Mouse (Mus musculus): ENCODE results near the gene Fbxo22. TPM values are rescaled to one million over a fixed set of nuclear protein-coding genes. Genes with fewer than 3 reads are reported as not detected.
"Not testable (repeated sequence)": the region's sequence is repeated elsewhere in the genome, so short reads cannot be mapped to it uniquely, and the experiment has no call there.

The Fbxo22 gene
- polyA plus RNA-seq, 1 experiment, result 27.9 TPM

GRCm38 (mm10) chr9:55236235-55237165 lies 27.8 kb downstream of the Fbxo22 start:
- TF ChIP-seq CTCF (IDR thresholded peaks at IDR 0.05; ENCODE audit: low read depth, low read length), result no peak
- TF ChIP-seq POLR2A (IDR thresholded peaks at IDR 0.05; ENCODE audit: borderline replicate concordance, low read depth, low read length), result no peak
- Histone ChIP-seq H3K27ac (ENCODE audit: insufficient read depth, low read depth, low read length) (no peak overlapping the region), H3K4me1 (ENCODE audit: control insufficient read depth, insufficient read depth, low read length) (no peaks in the 10 kb centered on the region), H3K4me3 (ENCODE audit: insufficient read depth, low read length) (no peak overlapping the region)

GRCm38 (mm10) chr9:55240852-55241251 lies 32.1 kb downstream of the Fbxo22 start:
- Histone ChIP-seq H3K4me3 (ENCODE audit: insufficient read depth, low read length) (no peak overlapping the region), H3K27ac (ENCODE audit: insufficient read depth, low read depth, low read length) (no peak overlapping the region), H3K4me1 (ENCODE audit: control insufficient read depth, insufficient read depth, low read length) (peaks cover 2% of the 10 kb centered on the region; the same call in 1 of the 2 replicates)
- no peak for TF ChIP-seq CTCF (IDR thresholded peaks at IDR 0.05; ENCODE audit: low read depth, low read length)
- no peak for TF ChIP-seq POLR2A (IDR thresholded peaks at IDR 0.05; ENCODE audit: borderline replicate concordance, low read depth, low read length)

GRCm38 (mm10) chr9:55241863-55242685 lies 33.3 kb downstream of the Fbxo22 start:
- H3K4me3 ChIP-seq (ENCODE audit: insufficient read depth, low read length), result no peak overlapping the region
- H3K27ac ChIP-seq (ENCODE audit: insufficient read depth, low read depth, low read length), result no peak overlapping the region
- TF ChIP-seq CTCF (IDR thresholded peaks at IDR 0.05; ENCODE audit: low read depth, low read length) (no peak), POLR2A (IDR thresholded peaks at IDR 0.05; ENCODE audit: borderline replicate concordance, low read depth, low read length) (no peak)
- peaks cover 5% of the 10 kb centered on the region; the same call in 1 of the 2 replicates for H3K4me1 ChIP-seq (ENCODE audit: control insufficient read depth, insufficient read depth, low read length)

- no peak overlapping the region for H3K27ac ChIP-seq (ENCODE audit: insufficient read depth, low read depth, low read length)
- no peak overlapping the region for H3K4me3 ChIP-seq (ENCODE audit: insufficient read depth, low read length)
- no peak for TF ChIP-seq CTCF (IDR thresholded peaks at IDR 0.05; ENCODE audit: low read depth, low read length)
- no peak for TF ChIP-seq POLR2A (IDR thresholded peaks at IDR 0.05; ENCODE audit: borderline replicate concordance, low read depth, low read length)
- H3K4me1 ChIP-seq (ENCODE audit: control insufficient read depth, insufficient read depth, low read length), result peaks cover 5% of the 10 kb centered on the region; the same call in 1 of the 2 replicates
These were observed 34.6 kb downstream of the Fbxo22 start for GRCm38 (mm10) chr9:55243280-55243679.

- TF ChIP-seq CTCF (IDR thresholded peaks at IDR 0.05; ENCODE audit: low read depth, low read length) (no peak), POLR2A (IDR thresholded peaks at IDR 0.05; ENCODE audit: borderline replicate concordance, low read depth, low read length) (no peak)
- Histone ChIP-seq H3K4me3 (ENCODE audit: insufficient read depth, low read length) (no peak overlapping the region), H3K27ac (ENCODE audit: insufficient read depth, low read depth, low read length) (no peak overlapping the region), H3K4me1 (ENCODE audit: control insufficient read depth, insufficient read depth, low read length) (peaks cover 7% of the 10 kb centered on the region; the same call in 1 of the 2 replicates)
These were observed 35.4 kb downstream of the Fbxo22 start for GRCm38 (mm10) chr9:55244079-55244478.

DNA sequence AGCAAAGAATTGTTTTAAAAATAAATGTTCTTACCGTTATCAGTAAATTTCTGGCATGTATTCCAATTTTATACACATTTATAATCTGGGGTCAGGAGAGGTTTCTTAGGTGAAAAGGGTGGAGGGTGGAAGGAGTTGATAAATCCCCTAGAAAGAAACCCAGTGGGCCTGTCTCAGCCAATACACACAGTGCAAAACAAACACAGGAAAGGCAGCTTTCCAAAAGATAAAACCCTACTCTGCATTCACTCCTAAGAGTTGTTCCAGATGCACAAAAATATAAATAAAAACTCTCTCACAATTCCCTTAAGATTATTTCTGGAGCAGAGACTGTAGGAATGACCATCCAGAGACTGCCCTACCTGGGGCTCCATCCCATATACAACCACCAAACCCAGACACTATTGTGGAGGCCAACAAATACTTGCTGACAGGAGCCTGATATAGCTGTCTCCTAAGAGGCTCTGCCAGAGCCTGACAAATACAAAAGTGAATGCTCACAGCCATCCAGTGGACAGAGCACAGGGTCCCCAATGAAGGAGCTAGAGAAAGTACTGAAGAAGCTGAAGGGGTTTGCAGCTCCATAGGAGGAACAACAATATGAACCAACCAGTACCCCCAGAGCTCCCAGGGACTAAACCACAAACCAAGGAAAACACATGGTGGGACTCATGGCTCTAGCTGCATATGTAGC lies 36.5 kb downstream of the Fbxo22 start:
- H3K27ac ChIP-seq (ENCODE audit: insufficient read depth, low read depth, low read length); H3K4me1 ChIP-seq (ENCODE audit: control insufficient read depth, insufficient read depth, low read length): not testable (repeated sequence)

DNA sequence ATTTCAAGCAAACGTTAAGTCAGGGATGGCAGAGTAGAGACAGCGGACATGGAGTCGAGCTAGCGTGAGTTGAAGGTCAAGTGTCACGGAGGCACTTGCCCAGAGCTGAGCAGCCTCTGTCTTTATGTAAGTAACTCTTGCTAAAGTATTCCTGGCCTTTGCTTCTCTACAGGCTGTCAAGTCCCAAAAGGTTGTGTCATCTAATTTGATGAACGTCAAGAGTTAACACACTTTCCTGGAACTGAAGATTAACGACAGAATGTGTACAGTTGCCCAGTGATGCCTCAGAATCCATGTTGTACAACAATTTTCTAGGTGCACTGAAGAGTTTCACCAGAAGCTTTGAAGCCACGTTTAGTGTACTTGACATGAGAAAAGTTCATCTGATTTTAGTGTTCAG lies 37.7 kb downstream of the Fbxo22 start:
- Histone ChIP-seq H3K27ac (ENCODE audit: insufficient read depth, low read depth, low read length) (no peak overlapping the region), H3K4me3 (ENCODE audit: insufficient read depth, low read length) (no peak overlapping the region), H3K4me1 (ENCODE audit: control insufficient read depth, insufficient read depth, low read length) (peaks cover 15% of the 10 kb centered on the region)
- no peak for TF ChIP-seq POLR2A (IDR thresholded peaks at IDR 0.05; ENCODE audit: borderline replicate concordance, low read depth, low read length)
- no peak for TF ChIP-seq CTCF (IDR thresholded peaks at IDR 0.05; ENCODE audit: low read depth, low read length)

More for the DNA sequence above, 36.5 kb downstream of the Fbxo22 start:
- H3K4me3 ChIP-seq (ENCODE audit: insufficient read depth, low read length), result not testable (repeated sequence)

DNA sequence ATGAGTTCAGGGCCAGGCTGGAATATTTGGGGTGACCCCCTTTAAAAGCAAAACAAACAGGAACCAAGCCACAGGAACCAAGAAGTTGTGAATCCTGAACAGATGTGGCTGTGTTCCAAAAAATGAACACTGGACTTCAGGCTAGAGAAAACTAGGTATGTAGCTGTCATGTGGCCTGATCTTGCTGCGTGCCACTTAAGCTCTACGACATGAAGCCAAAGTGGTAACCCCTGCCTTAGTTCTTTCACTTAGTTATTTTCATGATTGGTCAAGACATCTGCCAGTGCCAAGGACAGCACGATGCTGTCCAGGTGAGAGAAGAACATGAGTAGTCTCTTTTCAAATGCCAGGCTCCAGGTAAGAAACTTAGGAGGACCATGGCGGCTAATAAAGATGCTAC lies 38.2 kb downstream of the Fbxo22 start:
- Histone ChIP-seq H3K4me3 (ENCODE audit: insufficient read depth, low read length) (no peak overlapping the region), H3K4me1 (ENCODE audit: control insufficient read depth, insufficient read depth, low read length) (peaks cover 15% of the 10 kb centered on the region), H3K27ac (ENCODE audit: insufficient read depth, low read depth, low read length) (no peak overlapping the region)
- TF ChIP-seq POLR2A (IDR thresholded peaks at IDR 0.05; ENCODE audit: borderline replicate concordance, low read depth, low read length) (no peak), CTCF (IDR thresholded peaks at IDR 0.05; ENCODE audit: low read depth, low read length) (no peak)

DNA sequence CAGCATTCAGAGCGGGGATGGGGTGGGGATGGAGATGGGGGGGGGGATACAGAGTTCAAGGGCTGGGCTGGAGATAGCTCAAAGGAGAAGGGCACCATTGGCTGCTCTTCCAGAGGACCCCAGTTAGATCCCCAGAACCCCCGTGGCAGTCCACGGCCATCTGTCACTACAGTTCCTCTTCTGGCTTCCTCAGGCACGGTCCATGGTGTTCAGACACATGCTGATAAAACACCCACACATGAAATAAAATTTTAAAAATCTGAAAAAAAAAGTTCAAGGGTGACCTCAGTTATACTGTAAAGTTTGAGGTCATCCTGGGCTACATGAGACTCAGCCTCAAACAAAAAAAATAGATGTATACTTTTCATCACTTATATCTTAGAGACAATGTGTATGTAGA lies 39.7 kb downstream of the Fbxo22 start:
- Histone ChIP-seq H3K4me1 (ENCODE audit: control insufficient read depth, insufficient read depth, low read length) (peaks cover 21% of the 10 kb centered on the region), H3K27ac (ENCODE audit: insufficient read depth, low read depth, low read length) (no peak overlapping the region), H3K4me3 (ENCODE audit: insufficient read depth, low read length) (no peak overlapping the region)
- TF ChIP-seq POLR2A (IDR thresholded peaks at IDR 0.05; ENCODE audit: borderline replicate concordance, low read depth, low read length) (no peak), CTCF (IDR thresholded peaks at IDR 0.05; ENCODE audit: low read depth, low read length) (no peak)

All from bone marrow macrophage, adult 2 months (primary cell).